Mouse (Mus musculus) cortical plate, adult 2 months (tissue): ENCODE measurements around the gene Gm37240.

Experiments used
- CTCF ChIP-seq: fragments of 200-500 bp; IDR thresholded peaks from 2 replicates; pipeline ENCODE4 v1.5.1; 2011; ENCODE audit warnings: mild to moderate bottlenecking, control low read depth, low read length; ENCODE audit not compliant: insufficient read depth; ENCODE audit errors: extremely low read depth
- POLR2A ChIP-seq: fragments of 200-500 bp; IDR thresholded peaks from 2 replicates; pipeline ENCODE4 v1.6.1; 2011; ENCODE audit warnings: mild to moderate bottlenecking, low read length, control low read depth; ENCODE audit not compliant: insufficient read depth; ENCODE audit errors: extremely low read depth

DNA sequence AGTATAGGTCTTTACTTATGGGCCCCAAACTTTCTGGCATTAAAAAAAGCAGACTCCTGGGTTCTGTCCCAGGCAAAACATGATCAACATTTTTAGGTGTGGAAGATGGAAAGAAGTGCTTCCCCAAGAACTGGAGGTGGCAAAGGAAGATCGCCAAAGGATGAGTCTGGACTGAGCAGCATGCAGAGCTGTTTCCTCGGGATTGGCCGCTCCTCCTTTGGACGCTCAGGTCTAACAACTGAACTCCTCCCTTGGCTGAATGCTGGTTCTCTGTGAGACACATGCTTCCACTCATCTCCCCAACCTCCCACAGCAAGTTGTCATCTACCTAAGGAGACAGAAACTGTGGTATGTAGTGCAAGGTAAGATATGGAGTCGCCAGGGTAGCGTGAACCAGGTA is 865.5 kb downstream of the Gm37240 start:
- TF ChIP-seq CTCF (no peak), POLR2A (no peak)
